Mouse (Mus musculus) heart, embryonic 13.5 days (tissue): ENCODE data around the gene Kif22. TPM values are rescaled to one million over a fixed set of nuclear protein-coding genes. Genes with fewer than 3 reads are reported as not detected.

Experiments used
- ATAC-seq: fragments of 200-750 bp; cut with Nextera tagmentation; 2 replicates; pipeline ENCODE4 v1.8.0; 2017; ENCODE audit warnings: moderate TSS enrichment; ENCODE audit not compliant: insufficient number of reproducible peaks, low FRiP score, low TSS enrichment; ENCODE audit errors: extremely low read depth
- H3K27ac ChIP-seq: fragments of 300-500 bp; sonication (generic); replicated peaks from 2 replicates; pipeline ENCODE4 v1.5.1; 2015; ENCODE audit warnings: moderate library complexity, mild to moderate bottlenecking, inconsistent platforms
- H3K27me3 ChIP-seq: fragments of 300-500 bp; sonication (generic); replicated peaks from 2 replicates; pipeline ENCODE4 v1.6.1; 2015; ENCODE audit warnings: mild to moderate bottlenecking, inconsistent platforms
- H3K36me3 ChIP-seq: fragments of 300-500 bp; sonication (generic); 2 replicates; pipeline ENCODE4 v1.6.1; 2015; ENCODE audit warnings: mild to moderate bottlenecking, inconsistent platforms
- H3K4me1 ChIP-seq: fragments of 300-500 bp; sonication (generic); 2 replicates; pipeline ENCODE4 v1.6.1; 2015; ENCODE audit warnings: inconsistent platforms
- H3K4me2 ChIP-seq: fragments of 300-500 bp; sonication (generic); 2 replicates; pipeline ENCODE4 v1.6.1; 2015; ENCODE audit warnings: inconsistent platforms, mild to moderate bottlenecking, moderate library complexity
- H3K4me3 ChIP-seq: fragments of 300-500 bp; sonication (generic); 2 replicates; pipeline ENCODE4 v1.5.1; 2015; ENCODE audit warnings: moderate library complexity, mild to moderate bottlenecking, inconsistent platforms
- H3K9ac ChIP-seq: fragments of 300-500 bp; sonication (generic); 2 replicates; pipeline ENCODE4 v1.6.1; 2015; ENCODE audit warnings: inconsistent platforms, mild to moderate bottlenecking, moderate library complexity
- H3K9me3 ChIP-seq: fragments of 300-500 bp; sonication (generic); 2 replicates; pipeline ENCODE4 v1.6.1; 2016; ENCODE audit warnings: inconsistent platforms
- WGBS: fragments of 180-500 bp; shearing (Covaris S2); methylation state at CpG from one replicate; pipeline ENCODE4 v1.1.7; 2015; ENCODE audit warnings: mixed read lengths; 5-methylcytosine and 5-hydroxymethylcytosine counted together
- polyA plus RNA-seq: library from polyadenylated mRNA; unstranded; fragments of >200 nt; fragmentation: Nextera tagmentation; extraction: Ambion mirVana; gene quantifications from 2 replicates; pipeline ENCODE4 v1.2.1, GENCODE M21; 2015

Gene Kif22
- polyA plus RNA-seq, 1 experiment from 2014 or later, result 72.4 TPM

DNA sequence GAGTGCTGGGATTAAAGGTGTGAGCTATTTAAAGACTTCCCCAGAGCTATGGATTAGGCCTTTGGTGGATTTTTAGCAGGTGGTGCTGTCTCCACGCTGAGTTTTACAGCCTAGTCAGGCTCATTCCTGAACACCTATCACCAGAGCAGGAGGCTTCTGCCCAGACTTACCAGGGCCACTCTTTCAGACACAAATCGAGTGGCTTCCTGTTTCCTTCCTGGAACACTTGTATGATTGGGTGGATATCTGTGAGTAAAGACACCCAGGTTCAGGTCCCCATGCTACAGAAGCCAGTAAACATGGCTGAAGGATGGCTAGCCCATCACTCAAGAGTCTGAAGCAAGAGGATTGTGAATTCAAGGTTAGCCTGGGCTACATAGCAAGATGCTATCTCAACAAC is 40.7 kb upstream of the Kif22 start:
- no peak for ATAC-seq
- 38% methylated on average over 2 of the region's 2 CpGs for WGBS
- Histone ChIP-seq H3K27ac (no peak overlapping the region), H3K4me1 (peaks cover 5% of the 10 kb centered on the region), H3K4me3 (no peak overlapping the region), H3K9ac (no peak overlapping the region), H3K9me3 (no peaks in the 10 kb centered on the region), H3K27me3 (no peaks in the 10 kb centered on the region), H3K36me3 (no peaks in the 10 kb centered on the region), H3K4me2 (no peak overlapping the region)

DNA sequence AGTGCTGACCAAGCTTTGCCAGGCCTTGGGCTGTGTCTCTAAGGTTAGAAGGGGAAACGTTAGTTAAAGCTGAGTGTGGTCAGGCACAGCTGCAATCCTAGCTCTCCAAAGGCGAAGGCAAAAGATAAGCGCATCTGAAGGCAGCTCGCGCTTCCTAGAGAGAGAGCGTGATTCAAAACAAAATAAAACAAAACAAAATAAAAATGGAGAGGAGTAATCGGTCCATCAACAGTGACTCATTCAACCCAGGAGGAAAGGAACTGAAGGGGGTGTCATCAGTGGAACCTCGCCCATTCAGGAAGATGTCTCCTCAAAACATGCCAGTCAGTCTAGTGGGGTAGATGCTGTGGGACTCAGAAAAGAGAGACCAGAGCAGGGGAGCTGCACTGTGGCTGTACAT is 40.0 kb upstream of the Kif22 start:
- H3K27me3 ChIP-seq, result no peaks in the 10 kb centered on the region
- no peaks in the 10 kb centered on the region for H3K9me3 ChIP-seq
- H3K9ac ChIP-seq, result no peak overlapping the region
- ATAC-seq, result no peak
- no peak overlapping the region for H3K4me3 ChIP-seq
- H3K27ac ChIP-seq, result no peak overlapping the region
- H3K4me1 ChIP-seq, result peaks cover 5% of the 10 kb centered on the region
- H3K36me3 ChIP-seq, result no peaks in the 10 kb centered on the region
- WGBS, result 51% methylated on average over 8 of the region's 8 CpGs
- H3K4me2 ChIP-seq, result no peak overlapping the region

DNA sequence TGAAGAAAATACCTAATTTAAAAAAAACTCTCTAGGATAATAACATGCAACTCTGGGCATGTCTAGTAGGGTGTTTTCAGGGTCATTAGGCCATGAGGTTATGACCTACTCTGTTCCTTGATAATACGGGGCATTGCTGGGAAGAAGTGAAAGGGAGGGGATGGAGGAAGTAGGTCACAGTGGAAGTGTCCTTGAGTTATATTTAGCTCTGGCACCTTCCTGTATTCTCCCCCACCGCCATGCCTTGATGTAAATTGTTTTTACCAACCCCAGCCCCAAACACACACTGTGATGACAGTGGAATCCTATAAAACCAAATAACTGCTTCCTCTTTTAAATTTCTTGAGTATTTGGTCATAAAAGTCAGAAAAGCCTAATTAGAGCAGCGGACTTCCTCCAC is 37.8 kb upstream of the Kif22 start:
- Histone ChIP-seq H3K4me2 (no peak overlapping the region), H3K4me3 (no peak overlapping the region), H3K9me3 (no peaks in the 10 kb centered on the region), H3K4me1 (peaks cover 5% of the 10 kb centered on the region), H3K9ac (no peak overlapping the region), H3K27me3 (no peaks in the 10 kb centered on the region), H3K27ac (no peak overlapping the region), H3K36me3 (no peaks in the 10 kb centered on the region)
- ATAC-seq, result no peak
- WGBS, result 47% methylated on average over 3 of the region's 3 CpGs

DNA sequence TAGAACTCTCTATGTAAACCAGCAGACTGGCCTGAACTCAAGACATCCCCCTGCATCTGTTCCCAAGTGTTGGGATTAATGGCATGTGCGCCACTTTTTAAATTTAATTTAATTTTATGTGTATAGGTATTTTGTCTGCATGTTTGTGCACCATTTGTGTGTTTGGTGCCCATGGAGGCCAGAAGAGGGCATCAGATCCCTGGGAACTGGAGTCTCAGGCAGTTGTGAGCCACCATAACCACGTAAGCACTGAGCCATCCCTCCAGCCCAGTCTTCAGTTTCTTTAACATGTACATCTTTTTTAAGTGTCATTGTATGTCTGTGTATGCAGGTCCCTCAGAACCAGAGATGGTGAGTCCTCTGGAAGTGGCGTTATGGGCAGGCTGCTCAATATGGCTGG is 35.4 kb upstream of the Kif22 start:
- Histone ChIP-seq H3K4me3 (no peak overlapping the region), H3K4me2 (no peak overlapping the region), H3K9ac (no peak overlapping the region), H3K36me3 (no peaks in the 10 kb centered on the region), H3K27me3 (no peaks in the 10 kb centered on the region), H3K27ac (no peak overlapping the region), H3K9me3 (no peaks in the 10 kb centered on the region), H3K4me1 (peaks cover 7% of the 10 kb centered on the region)
- no peak for ATAC-seq
- 72% methylated on average over 3 of the region's 3 CpGs for whole genome bisulfite sequencing

- 71% methylated on average over 5 of the region's 5 CpGs for WGBS
Observed at GRCm38 (mm10) chr7:127076188-127076587, 33.9 kb upstream of the Kif22 start.

DNA sequence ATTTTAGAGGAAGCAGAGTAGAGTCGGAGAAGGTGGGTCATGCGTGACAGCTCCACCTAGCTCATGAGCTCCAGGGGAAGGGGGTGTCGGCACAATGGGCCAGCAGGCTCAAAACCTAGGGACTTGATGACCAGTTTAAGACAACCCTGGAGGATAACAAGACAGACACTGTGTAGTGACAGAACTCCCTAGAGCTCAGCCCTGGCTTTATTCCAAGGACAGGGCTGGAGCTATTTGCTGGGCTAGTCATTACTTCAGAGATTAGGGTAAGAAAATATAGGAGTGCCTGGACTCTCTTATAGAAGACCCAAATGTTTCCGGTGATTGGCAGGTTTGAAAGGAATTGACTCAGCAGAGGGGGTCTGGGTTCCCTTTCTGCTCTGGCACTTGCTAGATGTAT is 30.9 kb upstream of the Kif22 start:
- H3K9me3 ChIP-seq, result no peaks in the 10 kb centered on the region
- ATAC-seq, result no peak
- no peaks in the 10 kb centered on the region for H3K36me3 ChIP-seq
- no peak overlapping the region for H3K27ac ChIP-seq
- H3K4me1 ChIP-seq, result peaks cover 6% of the 10 kb centered on the region; the same call in 1 of the 2 replicates
- no peaks in the 10 kb centered on the region for H3K27me3 ChIP-seq
- WGBS, result 81% methylated on average over 4 of the region's 4 CpGs
- H3K9ac ChIP-seq, result no peak overlapping the region
- H3K4me3 ChIP-seq, result no peak overlapping the region
- H3K4me2 ChIP-seq, result no peak overlapping the region

More at GRCm38 (mm10) chr7:127076188-127076587, 33.9 kb upstream of the Kif22 start:
- no peak overlapping the region for H3K4me2 ChIP-seq
- H3K36me3 ChIP-seq, result no peaks in the 10 kb centered on the region
- no peak for ATAC-seq
- H3K4me1 ChIP-seq, result peaks cover 10% of the 10 kb centered on the region
- no peaks in the 10 kb centered on the region for H3K9me3 ChIP-seq
- no peak overlapping the region for H3K27ac ChIP-seq
- no peak overlapping the region for H3K9ac ChIP-seq
- no peaks in the 10 kb centered on the region for H3K27me3 ChIP-seq
- no peak overlapping the region for H3K4me3 ChIP-seq

DNA sequence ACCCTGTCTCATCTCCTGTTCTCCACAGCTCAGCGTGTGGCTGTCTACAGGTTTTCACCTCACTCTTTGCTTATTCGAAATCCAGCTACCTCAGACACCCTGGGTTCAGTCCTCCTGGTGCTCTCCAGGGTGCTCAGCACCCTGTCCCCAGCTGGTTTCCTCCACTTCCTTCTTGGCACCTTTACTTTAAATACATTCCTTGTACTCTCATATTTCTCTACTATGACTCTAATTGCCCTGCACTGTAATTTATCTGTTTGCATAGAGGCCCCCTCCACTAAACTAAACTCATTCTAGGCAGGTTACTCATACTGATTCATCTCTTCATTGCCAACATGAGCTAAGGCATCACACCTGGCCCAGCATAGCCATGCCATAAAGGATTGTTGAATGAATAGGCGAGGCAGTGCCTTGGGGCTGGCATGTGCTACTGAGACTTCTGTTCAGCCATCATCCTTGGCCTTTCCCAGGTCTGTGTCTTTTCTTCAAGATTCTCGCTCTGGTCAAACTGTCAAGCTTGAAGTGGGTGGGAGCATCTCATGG is 28.7 kb upstream of the Kif22 start:
- Histone ChIP-seq H3K27ac (no peak overlapping the region), H3K9me3 (no peaks in the 10 kb centered on the region)

GRCm38 (mm10) chr7:127066317-127066716 is 24.0 kb upstream of the Kif22 start:
- no peak overlapping the region for H3K9ac ChIP-seq

More for the DNA sequence above, 28.7 kb upstream of the Kif22 start:
- H3K4me2 ChIP-seq, result no peak overlapping the region
- H3K4me1 ChIP-seq, result peaks cover 6% of the 10 kb centered on the region; the same call in 1 of the 2 replicates
- H3K9ac ChIP-seq, result no peak overlapping the region
- ATAC-seq, result no peak
- no peaks in the 10 kb centered on the region for H3K36me3 ChIP-seq
- H3K4me3 ChIP-seq, result no peak overlapping the region
- 57% methylated on average over 4 of the region's 4 CpGs for WGBS
- H3K27me3 ChIP-seq, result no peaks in the 10 kb centered on the region

GRCm38 (mm10) chr7:127065538-127065937 is 23.3 kb upstream of the Kif22 start:
- Histone ChIP-seq H3K27ac (no peak overlapping the region), H3K36me3 (no peaks in the 10 kb centered on the region), H3K4me2 (no peak overlapping the region), H3K4me1 (no peaks in the 10 kb centered on the region), H3K9me3 (peaks cover 4% of the 10 kb centered on the region; the same call in 1 of the 2 replicates), H3K27me3 (no peaks in the 10 kb centered on the region), H3K9ac (no peak overlapping the region), H3K4me3 (no peak overlapping the region)
- WGBS, result 79% methylated on average over 6 of the region's 6 CpGs
- ATAC-seq, result no peak

More at GRCm38 (mm10) chr7:127066317-127066716, 24.0 kb upstream of the Kif22 start:
- ATAC-seq, result no peak
- Histone ChIP-seq H3K4me1 (no peaks in the 10 kb centered on the region), H3K27ac (no peak overlapping the region), H3K27me3 (no peaks in the 10 kb centered on the region), H3K36me3 (no peaks in the 10 kb centered on the region), H3K9me3 (peaks cover 4% of the 10 kb centered on the region; the same call in 1 of the 2 replicates), H3K4me2 (no peak overlapping the region), H3K4me3 (no peak overlapping the region)
- WGBS, result 51% methylated on average over 4 of the region's 4 CpGs

DNA sequence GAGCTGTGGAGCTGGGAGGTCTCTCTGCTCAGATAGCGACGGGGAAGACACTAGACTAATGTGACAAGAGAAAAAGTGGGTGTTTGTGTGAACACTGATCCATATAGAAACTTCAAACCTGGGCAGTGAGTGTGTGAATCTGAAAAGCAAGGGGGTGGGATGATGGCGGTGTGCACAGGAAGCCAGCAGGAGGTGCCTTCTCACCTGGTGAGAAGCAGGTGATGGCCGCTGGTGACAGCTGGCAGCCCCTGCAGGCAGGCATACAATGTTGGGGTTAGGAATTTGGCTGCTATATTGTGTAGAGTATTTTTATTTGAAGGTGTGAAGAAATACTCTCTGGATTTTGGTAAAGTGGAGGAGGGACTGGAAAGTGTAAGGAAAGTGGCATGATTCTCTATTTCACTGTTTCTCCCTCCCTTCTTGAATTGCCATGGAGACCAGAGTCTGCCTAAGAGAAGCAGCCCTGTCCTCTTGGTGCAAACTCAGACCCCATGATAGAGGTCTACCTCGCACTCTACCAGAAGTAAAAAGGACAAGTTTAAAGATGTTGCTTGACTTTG is 12.8 kb upstream of the Kif22 start:
- no peak for ATAC-seq
- no peaks in the 10 kb centered on the region for H3K4me1 ChIP-seq
- H3K4me2 ChIP-seq, result no peak overlapping the region
- H3K4me3 ChIP-seq, result no peak overlapping the region
- H3K36me3 ChIP-seq, result no peaks in the 10 kb centered on the region
- H3K9me3 ChIP-seq, result no peaks in the 10 kb centered on the region
- WGBS, result 56% methylated on average over 5 of the region's 5 CpGs
- H3K9ac ChIP-seq, result no peak overlapping the region
- peaks cover 33% of the 10 kb centered on the region for H3K27me3 ChIP-seq
- H3K27ac ChIP-seq, result no peak overlapping the region

DNA sequence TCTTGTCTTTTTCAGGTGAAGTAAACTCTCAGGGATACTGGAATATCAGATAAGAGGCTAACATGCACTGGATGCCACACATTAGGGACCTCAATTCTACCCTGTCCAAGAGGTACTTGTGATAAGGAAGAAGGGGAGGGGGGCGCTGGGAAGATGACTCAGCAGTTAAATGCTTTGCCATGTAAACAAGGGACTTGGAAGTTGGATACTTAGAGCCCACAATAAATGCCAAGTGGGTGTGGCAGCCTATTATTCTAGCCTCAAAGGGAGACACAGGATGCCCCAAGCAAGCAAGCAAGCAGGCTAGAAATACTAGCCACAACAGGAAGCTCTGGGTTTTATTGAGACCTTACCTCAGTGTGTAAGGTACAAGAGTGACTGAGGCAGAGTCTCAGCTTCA is 11.0 kb downstream of the Kif22 start:
- Histone ChIP-seq H3K27ac (no peak overlapping the region), H3K36me3 (peaks cover 83% of the 10 kb centered on the region), H3K9me3 (no peaks in the 10 kb centered on the region), H3K4me3 (no peak overlapping the region), H3K4me1 (peaks cover 11% of the 10 kb centered on the region), H3K4me2 (no peak overlapping the region), H3K9ac (0 out of 2 replicates have a peak overlapping the region, but pooled peaks have one; percentile 19), H3K27me3 (no peaks in the 10 kb centered on the region)
- ATAC-seq, result no peak
- 60% methylated on average over 1 of the region's 1 CpGs for WGBS

DNA sequence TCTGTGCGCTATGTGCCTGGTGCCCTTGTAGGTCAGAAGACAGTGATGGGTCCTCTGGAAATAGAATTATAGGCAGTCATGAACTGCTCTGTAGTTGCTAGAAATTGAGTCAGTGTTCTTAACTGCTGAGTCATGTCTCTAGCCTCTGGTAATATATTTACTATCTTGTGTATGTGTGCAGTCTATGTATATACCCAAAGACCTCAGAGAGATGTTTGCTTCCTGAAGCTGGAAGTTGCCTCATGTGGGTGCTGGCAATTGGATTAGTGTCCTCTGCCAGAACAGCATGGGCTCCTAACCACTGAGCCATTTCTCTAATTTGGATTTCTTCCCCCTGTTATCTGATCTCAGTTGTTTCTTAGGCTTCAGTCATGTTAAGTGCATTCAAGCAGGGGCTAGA is 12.1 kb downstream of the Kif22 start:
- peaks cover 11% of the 10 kb centered on the region for H3K4me1 ChIP-seq
- H3K4me2 ChIP-seq, result no peak overlapping the region
- no peaks in the 10 kb centered on the region for H3K9me3 ChIP-seq
- H3K27ac ChIP-seq, result no peak overlapping the region
- no peak for ATAC-seq
- no peaks in the 10 kb centered on the region for H3K27me3 ChIP-seq
- peaks cover 74% of the 10 kb centered on the region for H3K36me3 ChIP-seq
- 97% methylated on average over 1 of the region's 1 CpGs for WGBS
- H3K9ac ChIP-seq, result no peak overlapping the region
- H3K4me3 ChIP-seq, result no peak overlapping the region
